Mouse (Mus musculus) ES-E14 (cell line): ENCODE measurements around the gene Mmd.

ENCODE experiments used
- CHD2 ChIP-seq: IDR thresholded peaks from 2 replicates; pipeline ENCODE4 v1.6.1; 2014; ENCODE audit warnings: mild to moderate bottlenecking, low read depth, low read length, inconsistent platforms
- ZC3H11A ChIP-seq: IDR thresholded peaks from 2 replicates; pipeline ENCODE4 v1.6.1; 2012; ENCODE audit warnings: low read depth, mild to moderate bottlenecking, inconsistent platforms, low read length, borderline replicate concordance
- ZNF384 ChIP-seq: IDR thresholded peaks from 2 replicates; pipeline ENCODE4 v1.6.1; 2012; ENCODE audit warnings: low read depth, low read length, inconsistent platforms

DNA sequence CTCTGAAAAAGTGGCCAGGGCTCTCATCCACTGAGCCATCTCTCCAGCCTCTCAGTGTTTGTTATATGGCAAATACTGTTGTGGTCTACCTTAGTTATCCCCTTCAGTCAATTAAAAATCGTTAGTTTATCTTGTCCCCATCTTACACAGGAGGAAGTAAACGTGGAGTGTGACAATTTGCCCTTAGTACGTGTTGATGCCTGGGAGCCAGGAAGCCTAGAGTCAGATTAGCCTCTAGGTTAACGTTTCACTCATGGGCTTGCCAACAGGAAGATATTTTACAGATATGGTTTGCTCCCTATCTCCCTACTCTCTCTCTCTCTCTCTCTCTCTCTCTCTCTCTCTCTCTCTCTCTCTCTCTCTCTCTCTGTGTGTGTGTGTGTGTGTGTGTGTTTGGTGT is 33.9 kb downstream of the Mmd start:
- no peak for TF ChIP-seq CHD2
- no peak for TF ChIP-seq ZC3H11A
- no peak for TF ChIP-seq ZNF384
